Mouse (Mus musculus) bone marrow, adult 2 months (tissue): Measurements from ENCODE around the gene Gm4846. TPM values are rescaled to one million over a fixed set of nuclear protein-coding genes. Genes with fewer than 3 reads are reported as not detected.
"Not testable (repeated sequence)": the region's sequence is repeated elsewhere in the genome, so short reads cannot be mapped to it uniquely, and the experiment has no call there.

Experiments used
- H3K27ac ChIP-seq: fragments of 200-500 bp; 2 replicates; pipeline ENCODE4 v1.5.1; 2012; ENCODE audit warnings: low read depth, mild to moderate bottlenecking, control low read depth, inconsistent platforms, low read length; ENCODE audit not compliant: control insufficient read depth, poor library complexity, insufficient read depth
- H3K4me1 ChIP-seq: fragments of 200-500 bp; 2 replicates; pipeline ENCODE4 v1.6.1; 2011; ENCODE audit warnings: low read length; ENCODE audit not compliant: control insufficient read depth, insufficient read depth
- H3K4me3 ChIP-seq: fragments of 200-500 bp; replicated peaks from 2 replicates; pipeline ENCODE3; 2011; ENCODE audit warnings: mild to moderate bottlenecking, low read depth, low read length, control low read depth; ENCODE audit not compliant: control insufficient read depth
- CTCF ChIP-seq: fragments of 200-500 bp; IDR thresholded peaks from 2 replicates; pipeline ENCODE4 v1.5.1; 2011; ENCODE audit warnings: low read length, control low read depth; ENCODE audit not compliant: control insufficient read depth, insufficient read depth
- POLR2A ChIP-seq: fragments of 200-500 bp; IDR thresholded peaks from 2 replicates; pipeline ENCODE4 v1.6.1; 2011; ENCODE audit warnings: low read depth, mild to moderate bottlenecking, control low read depth, low read length, borderline replicate concordance; ENCODE audit not compliant: control insufficient read depth
- WGBS: fragments of 180-500 bp; shearing (Covaris S2); methylation state at CpG from one replicate; pipeline ENCODE4 v1.1.7; 2018; 5-methylcytosine and 5-hydroxymethylcytosine counted together
- polyA plus RNA-seq: library from polyadenylated mRNA; stranded (reverse); fragments of >200 nt; gene quantifications from 2 replicates; pipeline ENCODE4 v1.2.4, GENCODE M21; 2011; ENCODE audit warnings: low replicate concordance; ENCODE audit not compliant: missing spikeins, insufficient read depth, insufficient read length

Gene Gm4846
- not detected in 2 replicates for polyA plus RNA-seq

- not testable (repeated sequence) for H3K4me1 ChIP-seq, H3K27ac ChIP-seq, H3K4me3 ChIP-seq
- 42% methylated on average over 1 of the region's 1 CpGs for WGBS
Observed at GRCm38 (mm10) chr1:166497488-166497887, at the start of gene Gm4846. Gene Gm4846 (minus strand): TSS chr1:166497588.

GRCm38 (mm10) chr1:166531521-166531920 is 34.1 kb upstream of the Gm4846 start:
- 38% methylated on average over 2 of the region's 2 CpGs for whole genome bisulfite sequencing
- not testable (repeated sequence) for H3K4me3 ChIP-seq, H3K4me1 ChIP-seq, H3K27ac ChIP-seq

GRCm38 (mm10) chr1:166524709-166525108 is 27.3 kb upstream of the Gm4846 start:
- H3K27ac ChIP-seq, H3K4me1 ChIP-seq, H3K4me3 ChIP-seq: not testable (repeated sequence)
- WGBS = 56% methylated on average over 2 of the region's 2 CpGs

GRCm38 (mm10) chr1:166519626-166520025 is 22.2 kb upstream of the Gm4846 start:
- not testable (repeated sequence) for H3K27ac ChIP-seq, H3K4me3 ChIP-seq, H3K4me1 ChIP-seq
- WGBS = 86% methylated on average over 6 of the region's 6 CpGs

- WGBS = 33% methylated on average over 1 of the region's 1 CpGs
- no peaks in the 10 kb centered on the region for H3K4me1 ChIP-seq
- TF ChIP-seq POLR2A = no peak
- no peak for TF ChIP-seq CTCF
- H3K27ac ChIP-seq = no peak overlapping the region
- no peak overlapping the region for H3K4me3 ChIP-seq
Observed at GRCm38 (mm10) chr1:166516556-166516955, 19.2 kb upstream of the Gm4846 start.

GRCm38 (mm10) chr1:166504206-166504605 is 6.8 kb upstream of the Gm4846 start:
- 83% methylated on average over 2 of the region's 2 CpGs for WGBS
- H3K27ac ChIP-seq, H3K4me3 ChIP-seq, H3K4me1 ChIP-seq: not testable (repeated sequence)

GRCm38 (mm10) chr1:166479503-166479902 is 17.9 kb downstream of the Gm4846 start:
- 36% methylated on average over 2 of the region's 2 CpGs for WGBS
- Histone ChIP-seq H3K4me1 (no peaks in the 10 kb centered on the region), H3K27ac (no peak overlapping the region), H3K4me3 (no peak overlapping the region)
- TF ChIP-seq POLR2A (no peak), CTCF (no peak)

- TF ChIP-seq CTCF (no peak), POLR2A (no peak)
- Histone ChIP-seq H3K27ac (no peak overlapping the region), H3K4me3 (no peak overlapping the region), H3K4me1 (no peaks in the 10 kb centered on the region)
- WGBS = 57% methylated on average over 3 of the region's 3 CpGs
Observed at GRCm38 (mm10) chr1:166467172-166467571, 30.2 kb downstream of the Gm4846 start.

GRCm38 (mm10) chr1:166462544-166462943 is 34.8 kb downstream of the Gm4846 start:
- Histone ChIP-seq H3K27ac (no peak overlapping the region), H3K4me3 (no peak overlapping the region), H3K4me1 (no peaks in the 10 kb centered on the region)
- TF ChIP-seq CTCF (no peak), POLR2A (no peak)
- 77% methylated on average over 4 of the region's 4 CpGs for WGBS

- H3K4me1 ChIP-seq = no peaks in the 10 kb centered on the region; the same call in 1 of the 2 replicates
- WGBS = 71% methylated on average over 3 of the region's 3 CpGs
- no peak overlapping the region for H3K4me3 ChIP-seq
- TF ChIP-seq POLR2A = no peak
- TF ChIP-seq CTCF = no peak
- no peak overlapping the region for H3K27ac ChIP-seq
Observed at GRCm38 (mm10) chr1:166441992-166442391, 55.4 kb downstream of the Gm4846 start.
